Mouse (Mus musculus) heart, postnatal 0 days (tissue): ENCODE measurements around the gene Arl2bp. TPM values are rescaled to one million over a fixed set of nuclear protein-coding genes. Genes with fewer than 3 reads are reported as not detected.

ENCODE experiments used
- ATAC-seq: fragments of 200-750 bp; cut with Nextera tagmentation; 2 replicates; pipeline ENCODE4 v1.8.0; 2017; ENCODE audit warnings: low read depth, moderate number of reproducible peaks, moderate library complexity; ENCODE audit not compliant: insufficient read depth
- DNase-seq: peaks from one replicate; pipeline ENCODE4 v3.0.0-alpha.2; 2016; ENCODE audit warnings: low spot score
- H3K27ac ChIP-seq: fragments of 300-500 bp; sonication (generic); 2 replicates; pipeline ENCODE4 v1.5.1; 2014; ENCODE audit warnings: low read depth, mild to moderate bottlenecking
- H3K27me3 ChIP-seq: fragments of 300-500 bp; sonication (generic); 2 replicates; pipeline ENCODE4 v1.6.1; 2014; ENCODE audit warnings: low read length, mixed read lengths; ENCODE audit not compliant: control insufficient read depth, insufficient read depth
- H3K36me3 ChIP-seq: fragments of 300-500 bp; sonication (generic); replicated peaks from 2 replicates; pipeline ENCODE4 v1.6.1; 2014; ENCODE audit warnings: low read length, mixed read lengths; ENCODE audit not compliant: control insufficient read depth, insufficient read depth
- H3K4me1 ChIP-seq: fragments of 300-500 bp; sonication (generic); 2 replicates; pipeline ENCODE4 v1.6.1; 2014; ENCODE audit warnings: antibody characterized with exemption; ENCODE audit not compliant: control insufficient read depth, insufficient read depth
- H3K4me2 ChIP-seq: fragments of 300-500 bp; sonication (generic); 2 replicates; pipeline ENCODE4 v1.6.1; 2014; ENCODE audit warnings: low read depth, mild to moderate bottlenecking, low read length, moderate library complexity
- H3K4me3 ChIP-seq: fragments of 300-500 bp; sonication (generic); 2 replicates; pipeline ENCODE4 v1.5.1; 2014; ENCODE audit warnings: low read depth, low read length
- H3K9ac ChIP-seq: fragments of 300-500 bp; sonication (generic); replicated peaks from 2 replicates; pipeline ENCODE4 v1.6.1; 2014; ENCODE audit warnings: low read depth, low read length, mixed read lengths
- H3K9me3 ChIP-seq: fragments of 300-500 bp; sonication (generic); replicated peaks from 2 replicates; pipeline ENCODE4 v1.6.1; 2016; ENCODE audit warnings: low read length; ENCODE audit not compliant: control insufficient read depth
- CTCF ChIP-seq: IDR thresholded peaks from 2 replicates; pipeline ENCODE4 v1.5.1; 2016; ENCODE audit warnings: antibody characterized with exemption, control low read depth, low read depth
- EP300 ChIP-seq: IDR thresholded peaks from 2 replicates; pipeline ENCODE4 v1.6.1; 2016; ENCODE audit warnings: antibody characterized with exemption, low read depth
- WGBS: fragments of 180-500 bp; shearing (Covaris S2); extraction: QIAGEN DNeasy Blood & Tissue Kit; methylation state at CpG from one replicate; pipeline ENCODE4 v1.1.7; 2014; 5-methylcytosine and 5-hydroxymethylcytosine counted together
- polyA plus RNA-seq: library from polyadenylated mRNA; unstranded; fragments of >200 nt; fragmentation: Nextera tagmentation; extraction: Ambion mirVana; gene quantifications from 2 replicates; pipeline ENCODE4 v1.2.1, GENCODE M21; 2015
- total RNA-seq: library from RNA; depleted of rRNA; stranded (reverse); fragments of >200 nt; gene quantifications from 2 replicates; pipeline ENCODE4 v1.2.3, GENCODE M21; 2014; ENCODE audit warnings: low replicate concordance

Arl2bp gene
- total and polyA plus RNA-seq, 2 experiments from 2014 or later, result 125 to 223 TPM

GRCm38 (mm10) chr8:94695994-94696384, 29.6 kb downstream of the Arl2bp start, which contains the start of gene Pllp:
Pllp (minus strand) TSS chr8:94696278.
- Histone ChIP-seq H3K4me1 (0 out of 2 replicates have a peak, but pooled peaks cover 5% of the 10 kb centered on the region), H3K36me3 (no peaks in the 10 kb centered on the region), H3K4me3 (peak within 1 kb of the TSS; percentile 23), H3K4me2 (peak within 1 kb of the TSS; percentile 49), H3K9me3 (no peaks in the 10 kb centered on the region), H3K27ac (no peak within 1 kb of the TSS), H3K27me3 (peaks cover 55% of the 10 kb centered on the region), H3K9ac (no peak within 1 kb of the TSS)
- peak; percentile 57 for ATAC-seq
- TF ChIP-seq EP300 (no peak), CTCF (no peak)
- no peak for DNase-seq
- WGBS, result under 1% methylated on average over 36 of the region's 41 CpGs

DNA sequence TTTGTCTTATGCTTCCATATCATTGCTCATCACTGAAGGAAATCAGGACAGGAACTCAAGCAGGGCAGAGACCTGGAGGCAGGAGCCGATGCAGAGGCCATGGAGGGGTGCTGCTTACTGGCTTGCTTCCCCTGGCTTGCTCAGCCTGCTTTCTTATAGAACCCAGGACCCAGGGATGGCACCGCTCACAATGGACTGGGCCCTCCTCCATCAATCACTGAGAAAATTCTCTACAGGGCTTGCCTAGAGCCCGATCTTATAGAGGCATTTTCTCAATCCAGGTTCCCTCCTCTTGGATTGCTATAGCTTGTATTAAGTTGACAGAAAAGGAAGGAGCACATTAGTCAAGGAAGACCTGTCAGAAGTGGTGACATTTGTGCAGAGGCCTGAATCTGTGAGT, 30.2 kb downstream of the Arl2bp start:
- WGBS, result 58% methylated on average over 3 of the region's 3 CpGs

DNA sequence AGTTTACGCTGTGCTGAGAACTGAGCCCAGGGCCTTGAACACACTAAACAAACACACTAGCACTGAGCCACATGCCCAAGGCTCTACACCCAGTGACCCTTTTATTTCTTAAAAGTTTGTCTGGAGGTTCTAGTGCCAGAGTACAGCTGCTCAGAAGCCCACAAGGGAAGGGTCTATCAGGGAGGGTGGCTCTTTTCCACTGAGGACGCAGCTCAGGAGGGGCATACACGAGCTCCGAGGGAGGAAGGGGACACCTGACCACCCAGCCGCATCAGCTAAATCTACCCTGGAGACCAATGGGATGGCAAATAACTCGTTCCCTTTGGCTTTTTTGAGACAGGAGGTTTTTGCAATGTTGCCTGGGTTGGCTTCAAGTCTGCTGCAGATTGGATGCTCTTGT, 31.6 kb downstream of the Arl2bp start:
- TF ChIP-seq CTCF, result no peak
- TF ChIP-seq EP300, result no peak
- no peak for ATAC-seq
- WGBS, result 76% methylated on average over 6 of the region's 6 CpGs
- Histone ChIP-seq H3K4me3 (no peak overlapping the region), H3K9me3 (no peaks in the 10 kb centered on the region), H3K27me3 (peaks cover 50% of the 10 kb centered on the region), H3K36me3 (no peaks in the 10 kb centered on the region), H3K4me1 (0 out of 2 replicates have a peak, but pooled peaks cover 5% of the 10 kb centered on the region), H3K4me2 (no peak overlapping the region), H3K27ac (no peak overlapping the region), H3K9ac (no peak overlapping the region)
- DNase-seq, result no peak

More for the DNA sequence above, 30.2 kb downstream of the Arl2bp start:
- Histone ChIP-seq H3K9me3 (no peaks in the 10 kb centered on the region), H3K27ac (no peak overlapping the region), H3K27me3 (peaks cover 55% of the 10 kb centered on the region), H3K4me3 (no peak overlapping the region; the same call in 1 of the 2 replicates), H3K4me2 (no peak overlapping the region), H3K9ac (no peak overlapping the region), H3K36me3 (no peaks in the 10 kb centered on the region), H3K4me1 (0 out of 2 replicates have a peak, but pooled peaks cover 5% of the 10 kb centered on the region)
- DNase-seq, result no peak
- TF ChIP-seq EP300, result no peak
- no peak for TF ChIP-seq CTCF
- no peak for ATAC-seq

GRCm38 (mm10) chr8:94699366-94699765, 33.0 kb downstream of the Arl2bp start:
- Histone ChIP-seq H3K4me1 (0 out of 2 replicates have a peak, but pooled peaks cover 5% of the 10 kb centered on the region), H3K36me3 (no peaks in the 10 kb centered on the region), H3K9me3 (no peaks in the 10 kb centered on the region), H3K27me3 (peaks cover 36% of the 10 kb centered on the region), H3K27ac (no peak overlapping the region), H3K4me2 (no peak overlapping the region), H3K9ac (no peak overlapping the region), H3K4me3 (no peak overlapping the region)
- ATAC-seq (no peak), DNase-seq (no peak)
- TF ChIP-seq CTCF, result no peak
- TF ChIP-seq EP300, result no peak
- WGBS, result 73% methylated on average over 16 of the region's 16 CpGs

GRCm38 (mm10) chr8:94700421-94700935, 34.1 kb downstream of the Arl2bp start:
- no peaks in the 10 kb centered on the region for H3K9me3 ChIP-seq
- 0 out of 2 replicates have a peak, but pooled peaks cover 3% of the 10 kb centered on the region for H3K4me1 ChIP-seq
- no peak for DNase-seq
- H3K4me2 ChIP-seq, result no peak overlapping the region
- no peak overlapping the region for H3K4me3 ChIP-seq
- no peak overlapping the region for H3K27ac ChIP-seq
- H3K27me3 ChIP-seq, result peaks cover 25% of the 10 kb centered on the region
- TF ChIP-seq EP300 (no peak), CTCF (no peak)
- no peaks in the 10 kb centered on the region for H3K36me3 ChIP-seq
- H3K9ac ChIP-seq, result no peak overlapping the region
- WGBS, result 73% methylated on average over 4 of the region's 4 CpGs
- ATAC-seq, result no peak

DNA sequence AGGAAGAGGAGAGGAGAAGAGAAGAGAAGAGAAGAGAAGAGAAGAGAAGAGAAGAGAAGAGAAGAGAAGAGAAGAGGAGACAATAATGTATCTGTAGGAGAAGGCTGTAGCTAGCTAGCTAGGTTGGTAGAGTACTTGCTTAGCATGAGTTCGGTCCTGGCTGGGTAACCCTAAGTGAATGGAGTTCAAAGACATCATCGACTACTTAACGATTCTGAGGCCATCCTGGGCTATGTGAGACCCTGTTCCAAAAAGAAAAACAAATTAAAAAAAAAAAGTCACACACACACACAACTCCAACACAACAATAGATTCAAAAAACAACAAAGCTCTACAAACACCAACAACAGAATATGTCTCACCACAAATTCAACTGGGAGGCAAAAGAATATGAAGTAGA, 35.8 kb downstream of the Arl2bp start:
- no peak for ATAC-seq
- Histone ChIP-seq H3K27me3 (peaks cover 8% of the 10 kb centered on the region), H3K4me3 (no peak overlapping the region), H3K4me1 (peaks cover 7% of the 10 kb centered on the region; the same call in 1 of the 2 replicates), H3K9ac (no peak overlapping the region), H3K4me2 (no peak overlapping the region), H3K9me3 (no peaks in the 10 kb centered on the region), H3K27ac (no peak overlapping the region), H3K36me3 (no peaks in the 10 kb centered on the region)
- WGBS, result 60% methylated on average over 3 of the region's 3 CpGs
- TF ChIP-seq CTCF, result no peak
- TF ChIP-seq EP300, result no peak
- DNase-seq, result no peak
